Mouse (Mus musculus): ENCODE measurements around the gene Dus2. TPM values are rescaled to one million over a fixed set of nuclear protein-coding genes. Genes with fewer than 3 reads are reported as not detected.
"Not testable (repeated sequence)": the region's sequence is repeated elsewhere in the genome, so short reads cannot be mapped to it uniquely, and the experiment has no call there.

Dus2 gene
- polyA plus RNA-seq, 1 experiment: 13.1 TPM

DNA sequence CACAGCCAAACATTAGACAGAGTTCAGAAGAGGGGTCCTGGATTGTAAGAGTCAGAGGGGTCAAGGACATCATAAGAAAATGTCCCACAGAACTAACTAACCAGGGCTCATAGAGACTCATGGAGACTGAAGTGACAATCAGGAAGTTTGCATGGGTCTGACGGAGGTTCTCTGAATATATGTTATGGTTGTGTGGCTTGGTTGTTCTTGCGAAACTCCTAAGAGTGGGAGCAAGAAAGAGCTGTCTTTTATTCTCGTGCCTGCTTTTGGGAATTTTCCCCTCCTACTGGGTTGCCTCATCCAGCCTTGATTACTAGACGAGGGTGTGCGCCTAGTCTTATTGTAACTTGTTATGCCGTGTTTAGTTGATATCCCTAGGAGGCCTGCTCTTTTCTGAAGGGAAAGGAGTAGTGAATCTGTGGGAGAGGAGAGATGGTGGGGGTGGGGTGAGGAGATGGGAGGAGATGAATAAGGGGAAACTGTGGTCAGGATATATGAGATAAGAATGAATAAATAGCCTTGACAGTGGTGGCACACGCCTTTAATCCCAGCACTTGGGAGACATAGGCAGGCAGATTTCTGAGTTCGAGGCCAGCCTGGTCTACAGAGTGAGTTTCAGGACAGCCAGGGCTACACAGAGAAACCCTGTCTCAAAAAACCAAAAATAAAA, 13.5 kb downstream of the Dus2 start:
- Histone ChIP-seq H3K79me2 (ENCODE audit: control insufficient read depth, insufficient read depth) (peaks cover 10% of the 10 kb centered on the region), H3K27me3 (ENCODE audit: control insufficient read depth, insufficient read depth, insufficient read length) (no peaks in the 10 kb centered on the region), H3K36me3 (ENCODE audit: control insufficient read depth, insufficient read depth) (no peaks in the 10 kb centered on the region), H3K4me3 (ENCODE audit: insufficient read depth, poor library complexity, severe bottlenecking) (no peak overlapping the region), H3ac (ENCODE audit: control insufficient read depth, insufficient read length, low read depth) (no peak overlapping the region), H3K79me3 (ENCODE audit: low read depth) (peaks cover 2% of the 10 kb centered on the region)
- TF ChIP-seq CEBPB (IDR thresholded peaks at IDR 0.05; ENCODE audit: low read depth) (peak; percentile 56), CTCF (IDR thresholded peaks at IDR 0.05; ENCODE audit: control insufficient read depth, insufficient read depth, insufficient read length) (no peak)

DNA sequence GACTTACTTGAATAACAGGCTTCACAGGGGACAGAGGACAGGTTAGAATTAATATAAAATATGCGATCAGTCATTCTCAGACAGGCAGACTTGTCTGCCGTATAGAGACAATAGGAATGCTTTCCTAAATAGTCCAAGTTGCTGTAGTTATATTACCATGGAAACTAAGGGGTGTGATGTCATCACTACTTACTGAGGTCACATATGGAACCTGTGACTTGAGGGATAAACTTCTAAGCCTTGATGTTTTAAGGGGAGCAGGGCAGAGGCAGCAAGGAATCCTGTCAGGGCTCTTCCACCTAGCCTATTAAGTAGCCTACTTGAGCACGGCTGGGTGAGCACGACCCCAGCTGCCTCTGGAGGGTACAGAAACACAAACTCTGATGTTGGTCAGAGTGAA, 14.7 kb downstream of the Dus2 start, which contains the start of gene Dpep2nb:
Dpep2nb (minus strand) TSS at position 101 of the 400 bp plus-strand sequence.
- Histone ChIP-seq H3K27me3 (ENCODE audit: control insufficient read depth, insufficient read depth, insufficient read length) (no peaks in the 10 kb centered on the region), H3ac (ENCODE audit: control insufficient read depth, insufficient read length, low read depth) (no peak within 1 kb of the TSS), H3K79me2 (ENCODE audit: control insufficient read depth, insufficient read depth) (peaks cover 22% of the 10 kb centered on the region), H3K36me3 (ENCODE audit: control insufficient read depth, insufficient read depth) (no peaks in the 10 kb centered on the region), H3K4me3 (ENCODE audit: insufficient read depth, poor library complexity, severe bottlenecking) (no peak within 1 kb of the TSS), H3K79me3 (ENCODE audit: low read depth) (peaks cover 9% of the 10 kb centered on the region)
- TF ChIP-seq MYOG (IDR thresholded peaks at IDR 0.05; ENCODE audit: control insufficient read depth, extremely low read depth, insufficient read length) (no peak), USF1 (IDR thresholded peaks at IDR 0.05; ENCODE audit: low read depth) (no peak), MAX (IDR thresholded peaks at IDR 0.05) (no peak), FOSL1 (IDR thresholded peaks at IDR 0.05; ENCODE audit: insufficient read depth, low read length, poor library complexity, severe bottlenecking) (no peak)

DNA sequence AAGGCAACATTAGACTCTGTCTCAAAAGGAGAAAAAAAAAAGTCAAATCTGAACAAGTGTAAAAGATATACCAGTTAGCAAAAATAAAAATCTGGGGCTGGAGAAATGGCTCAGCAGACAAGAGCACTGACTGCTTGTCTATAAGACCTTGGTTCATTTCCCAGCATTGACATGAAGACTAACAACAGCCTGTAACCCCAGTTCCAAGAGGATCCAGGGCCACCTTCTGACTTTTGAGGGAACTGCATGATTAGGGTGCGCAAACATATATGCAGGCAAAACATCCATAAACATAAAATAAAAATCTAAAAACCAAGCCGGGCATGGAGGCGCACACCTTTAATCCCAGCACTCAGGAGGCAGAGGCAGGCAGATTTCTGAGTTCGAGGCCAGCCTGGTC, 15.3 kb downstream of the Dus2 start:
- Histone ChIP-seq H3K27me3 (ENCODE audit: control insufficient read depth, insufficient read depth, insufficient read length) (no peaks in the 10 kb centered on the region), H3K4me3 (ENCODE audit: insufficient read depth, poor library complexity, severe bottlenecking) (no peak overlapping the region), H3K79me2 (ENCODE audit: control insufficient read depth, insufficient read depth) (peaks cover 28% of the 10 kb centered on the region), H3K79me3 (ENCODE audit: low read depth) (peaks cover 9% of the 10 kb centered on the region), H3ac (ENCODE audit: control insufficient read depth, insufficient read length, low read depth) (no peak overlapping the region), H3K36me3 (ENCODE audit: control insufficient read depth, insufficient read depth) (no peaks in the 10 kb centered on the region)
- no peak for TF ChIP-seq FOSL1 (IDR thresholded peaks at IDR 0.05; ENCODE audit: insufficient read depth, low read length, poor library complexity, severe bottlenecking)
- no peak for TF ChIP-seq MAX (IDR thresholded peaks at IDR 0.05)
- TF ChIP-seq MYOG (IDR thresholded peaks at IDR 0.05; ENCODE audit: control insufficient read depth, extremely low read depth, insufficient read length): no peak
- no peak for TF ChIP-seq CEBPB (IDR thresholded peaks at IDR 0.05; ENCODE audit: low read depth)
- TF ChIP-seq MYOD1 (IDR thresholded peaks at IDR 0.05; ENCODE audit: control insufficient read depth, insufficient read length, low read depth): no peak
- TF ChIP-seq USF1 (IDR thresholded peaks at IDR 0.05; ENCODE audit: low read depth): no peak
- no peak for TF ChIP-seq CTCF (IDR thresholded peaks at IDR 0.05; ENCODE audit: control insufficient read depth, insufficient read depth, insufficient read length)

DNA sequence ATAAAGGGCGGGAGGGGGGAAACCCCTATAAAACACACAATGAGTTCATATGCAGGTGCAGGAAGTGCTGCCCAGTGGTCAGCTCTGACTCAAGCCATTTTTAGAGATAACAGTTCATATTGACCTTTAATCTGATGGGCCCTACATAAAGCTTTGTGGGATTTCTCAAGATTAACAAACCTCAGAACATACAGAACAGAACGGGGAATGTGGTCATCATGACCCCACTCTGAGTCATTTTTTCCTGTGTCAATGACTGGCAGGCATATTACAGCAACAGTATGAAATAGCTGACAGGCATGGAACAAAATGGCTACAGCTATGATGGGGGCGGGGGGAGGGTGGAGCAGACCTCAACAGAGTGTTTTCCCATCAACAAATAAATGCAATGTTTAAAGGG, 16.0 kb downstream of the Dus2 start:
- TF ChIP-seq MYOG (IDR thresholded peaks at IDR 0.05; ENCODE audit: control insufficient read depth, extremely low read depth, insufficient read length) (no peak), CEBPB (IDR thresholded peaks at IDR 0.05; ENCODE audit: low read depth) (peak; percentile 54), MAX (IDR thresholded peaks at IDR 0.05) (no peak), FOSL1 (IDR thresholded peaks at IDR 0.05; ENCODE audit: insufficient read depth, low read length, poor library complexity, severe bottlenecking) (peak; percentile 67), CTCF (IDR thresholded peaks at IDR 0.05; ENCODE audit: control insufficient read depth, insufficient read depth, insufficient read length) (no peak), MYOD1 (IDR thresholded peaks at IDR 0.05; ENCODE audit: control insufficient read depth, insufficient read length, low read depth) (peak; percentile 19), USF1 (IDR thresholded peaks at IDR 0.05; ENCODE audit: low read depth) (no peak)
- H3K79me3 ChIP-seq (ENCODE audit: low read depth): peaks cover 12% of the 10 kb centered on the region

DNA sequence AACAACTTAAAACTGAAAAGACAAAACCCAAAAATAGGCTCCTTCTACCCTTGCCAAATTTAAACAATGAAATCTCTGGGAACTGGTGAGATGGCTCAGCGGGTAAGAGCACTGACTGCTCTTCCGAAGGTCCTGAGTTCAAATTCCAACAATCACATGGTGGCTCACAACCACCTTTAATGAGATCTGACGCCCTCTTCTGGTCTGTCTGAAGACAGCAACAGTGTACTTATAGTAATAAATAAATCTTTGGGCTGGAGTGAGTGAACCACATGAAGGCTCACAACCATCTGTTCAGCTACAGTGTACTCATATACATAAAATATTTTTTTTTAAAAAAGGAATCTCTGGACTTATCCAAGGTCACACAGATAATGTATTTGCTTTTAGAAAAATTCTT, 16.8 kb downstream of the Dus2 start:
- H3K27me3 ChIP-seq (ENCODE audit: control insufficient read depth, insufficient read depth, insufficient read length); H3K4me3 ChIP-seq (ENCODE audit: insufficient read depth, poor library complexity, severe bottlenecking); H3ac ChIP-seq (ENCODE audit: control insufficient read depth, insufficient read length, low read depth); H3K36me3 ChIP-seq (ENCODE audit: control insufficient read depth, insufficient read depth): not testable (repeated sequence)
- Histone ChIP-seq H3K79me2 (ENCODE audit: control insufficient read depth, insufficient read depth) (peaks cover 40% of the 10 kb centered on the region), H3K79me3 (ENCODE audit: low read depth) (peaks cover 12% of the 10 kb centered on the region)

More for the DNA sequence above, 16.0 kb downstream of the Dus2 start:
- Histone ChIP-seq H3K79me2 (ENCODE audit: control insufficient read depth, insufficient read depth) (peaks cover 35% of the 10 kb centered on the region), H3ac (ENCODE audit: control insufficient read depth, insufficient read length, low read depth) (no peak overlapping the region), H3K36me3 (ENCODE audit: control insufficient read depth, insufficient read depth) (no peaks in the 10 kb centered on the region), H3K4me3 (ENCODE audit: insufficient read depth, poor library complexity, severe bottlenecking) (no peak overlapping the region), H3K27me3 (ENCODE audit: control insufficient read depth, insufficient read depth, insufficient read length) (no peaks in the 10 kb centered on the region)

DNA sequence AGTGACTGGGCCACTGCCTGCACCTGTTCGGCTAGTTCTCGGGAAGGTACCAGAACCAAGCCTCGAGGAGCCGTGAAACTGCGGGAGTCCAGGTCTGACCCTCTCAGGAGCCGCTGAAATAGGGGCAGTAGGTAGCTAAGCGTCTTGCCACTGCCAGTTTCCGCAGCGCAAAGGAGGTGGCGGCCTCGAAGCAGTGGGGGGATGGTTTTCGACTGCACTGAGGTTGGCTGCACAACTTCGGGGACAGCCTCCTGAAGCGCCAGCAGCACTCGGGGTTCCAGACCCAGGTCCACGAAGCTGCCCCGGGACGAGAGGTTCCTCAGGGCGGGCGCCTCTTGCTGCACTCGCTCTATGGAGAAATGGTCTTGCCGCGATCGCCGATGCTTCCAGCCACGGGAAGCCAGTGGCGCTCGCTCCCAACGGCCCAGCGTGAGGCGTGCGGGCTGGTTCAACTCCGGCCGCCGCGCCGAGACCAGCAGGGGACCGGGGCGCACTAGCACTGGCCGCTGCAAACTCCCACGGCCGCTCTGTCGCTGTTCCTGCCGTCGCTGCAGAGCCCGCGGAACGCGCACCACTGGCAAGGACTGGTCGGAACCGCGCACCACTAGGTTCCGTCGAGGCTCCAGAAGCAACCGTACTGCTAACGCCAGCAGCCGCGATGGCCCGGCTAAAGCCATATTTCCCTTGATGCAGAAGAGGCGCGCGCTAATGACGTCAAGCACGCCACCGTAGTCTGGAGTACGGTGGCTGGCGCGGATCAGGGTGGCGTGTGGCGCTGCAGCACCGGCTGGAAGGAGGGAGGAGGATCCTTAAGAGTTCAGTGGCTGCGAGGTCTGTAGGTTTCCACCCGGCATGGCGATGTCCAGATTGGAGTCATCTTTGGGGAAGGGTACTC, 19.9 kb downstream of the Dus2 start:
- H3ac ChIP-seq (ENCODE audit: control insufficient read depth, insufficient read length, low read depth): peak overlapping the region; percentile 88
- H3K79me3 ChIP-seq (ENCODE audit: low read depth): peaks cover 12% of the 10 kb centered on the region
- TF ChIP-seq MAX (IDR thresholded peaks at IDR 0.05) (peak; percentile 94), CTCF (IDR thresholded peaks at IDR 0.05; ENCODE audit: control insufficient read depth, insufficient read depth, insufficient read length) (peak; percentile 2), CEBPB (IDR thresholded peaks at IDR 0.05; ENCODE audit: low read depth) (no peak)
- H3K79me2 ChIP-seq (ENCODE audit: control insufficient read depth, insufficient read depth): peaks cover 40% of the 10 kb centered on the region
- peaks cover 10% of the 10 kb centered on the region for H3K36me3 ChIP-seq (ENCODE audit: control insufficient read depth, insufficient read depth)
- no peaks in the 10 kb centered on the region for H3K27me3 ChIP-seq (ENCODE audit: control insufficient read depth, insufficient read depth, insufficient read length)
- H3K4me3 ChIP-seq (ENCODE audit: insufficient read depth, poor library complexity, severe bottlenecking): peak overlapping the region; percentile 89

Data from C2C12 (cell line).